Mouse (Mus musculus) kidney, adult 2 months (tissue): ENCODE data around the gene Kifc3. TPM values are rescaled to one million over a fixed set of nuclear protein-coding genes. Genes with fewer than 3 reads are reported as not detected.

ENCODE experiments used
- DNase-seq: peaks from one replicate; pipeline ENCODE4 v3.0.0; 2021
- H3K27ac ChIP-seq: fragments of 200-500 bp; 2 replicates; pipeline ENCODE4 v1.5.1; 2012; ENCODE audit warnings: low read depth, low read length, control low read depth, inconsistent platforms; ENCODE audit not compliant: insufficient read depth
- H3K27me3 ChIP-seq: fragments of 200-500 bp; replicated peaks from 2 replicates; pipeline ENCODE4 v1.6.1; 2012; ENCODE audit warnings: mild to moderate bottlenecking, moderate library complexity, low read length, inconsistent platforms; ENCODE audit not compliant: control insufficient read depth, insufficient read depth
- H3K36me3 ChIP-seq: fragments of 200-500 bp; 2 replicates; pipeline ENCODE4 v1.6.1; 2012; ENCODE audit warnings: mild to moderate bottlenecking, moderate library complexity, low read length, inconsistent platforms; ENCODE audit not compliant: control insufficient read depth, insufficient read depth
- H3K4me1 ChIP-seq: fragments of 200-500 bp; 2 replicates; pipeline ENCODE4 v1.6.1; 2011; ENCODE audit warnings: low read length; ENCODE audit not compliant: control insufficient read depth, insufficient read depth
- H3K4me3 ChIP-seq: fragments of 200-500 bp; 2 replicates; pipeline ENCODE4 v1.5.1; 2011; ENCODE audit warnings: mild to moderate bottlenecking, low read depth, low read length, control low read depth; ENCODE audit not compliant: insufficient read depth
- CTCF ChIP-seq: fragments of 200-500 bp; conservative IDR thresholded peaks from 2 replicates; pipeline ENCODE4 v1.5.1; 2011; ENCODE audit warnings: low read depth, mild to moderate bottlenecking, control low read depth, low read length, moderate library complexity, mixed read lengths; ENCODE audit not compliant: insufficient read depth, insufficient read length
- POLR2A ChIP-seq: fragments of 200-500 bp; IDR thresholded peaks from one replicate; pipeline ENCODE4 v1.6.1; 2011; ENCODE audit warnings: low read depth, low read length, control low read depth
- WGBS: fragments of 180-500 bp; shearing (Covaris S2); methylation state at CpG from one replicate; pipeline ENCODE4 v1.1.7; 2018; 5-methylcytosine and 5-hydroxymethylcytosine counted together
- polyA plus RNA-seq: library from polyadenylated mRNA; depleted of rRNA; stranded (reverse); fragments of >200 nt; gene quantifications from 2 replicates; pipeline ENCODE4 v1.2.3, GENCODE M21; 2012

The Kifc3 gene
- polyA plus RNA-seq, 1 experiment: 92.3 TPM

GRCm38 (mm10) chr8:95157145-95157544 lies 45.5 kb downstream of the Kifc3 start:
- no peaks in the 10 kb centered on the region for H3K36me3 ChIP-seq
- H3K4me3 ChIP-seq: no peak overlapping the region
- H3K4me1 ChIP-seq: peaks cover 35% of the 10 kb centered on the region
- DNase-seq: no peak
- 73% methylated on average over 3 of the region's 3 CpGs for WGBS
- no peak overlapping the region for H3K27ac ChIP-seq
- TF ChIP-seq POLR2A: no peak
- TF ChIP-seq CTCF: no peak
- H3K27me3 ChIP-seq: no peaks in the 10 kb centered on the region

DNA sequence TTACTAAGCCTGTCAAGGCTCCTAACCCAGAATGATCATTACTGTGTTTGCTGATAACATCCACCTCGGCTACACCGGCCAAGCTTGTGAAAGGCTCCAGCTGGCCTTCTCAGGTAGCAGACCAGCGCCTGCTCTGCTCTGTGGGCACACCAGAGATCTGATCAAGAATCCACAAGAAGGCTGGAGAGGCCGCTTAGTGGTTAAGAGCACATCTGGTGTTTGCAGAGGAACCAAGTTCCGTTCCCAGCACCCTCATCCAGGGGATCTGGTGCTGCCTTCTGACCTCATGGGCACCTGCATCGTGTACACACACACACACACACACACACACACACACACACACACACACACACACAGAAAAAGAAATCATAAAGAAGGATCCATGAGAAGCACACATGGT lies 46.5 kb downstream of the Kifc3 start:
- peaks cover 41% of the 10 kb centered on the region for H3K4me1 ChIP-seq
- no peaks in the 10 kb centered on the region for H3K27me3 ChIP-seq
- 0 out of 2 replicates have a peak overlapping the region, but pooled peaks have one; percentile 3 for H3K27ac ChIP-seq
- no peaks in the 10 kb centered on the region for H3K36me3 ChIP-seq
- WGBS: 89% methylated on average over 6 of the region's 6 CpGs
- no peak overlapping the region for H3K4me3 ChIP-seq
- TF ChIP-seq CTCF: no peak
- no peak for TF ChIP-seq POLR2A
- no peak for DNase-seq

GRCm38 (mm10) chr8:95155361-95155760 lies 47.3 kb downstream of the Kifc3 start:
- peak overlapping the region; percentile 30 for H3K27ac ChIP-seq
- 75% methylated on average over 5 of the region's 5 CpGs for WGBS
- TF ChIP-seq POLR2A: no peak
- no peak for TF ChIP-seq CTCF

DNA sequence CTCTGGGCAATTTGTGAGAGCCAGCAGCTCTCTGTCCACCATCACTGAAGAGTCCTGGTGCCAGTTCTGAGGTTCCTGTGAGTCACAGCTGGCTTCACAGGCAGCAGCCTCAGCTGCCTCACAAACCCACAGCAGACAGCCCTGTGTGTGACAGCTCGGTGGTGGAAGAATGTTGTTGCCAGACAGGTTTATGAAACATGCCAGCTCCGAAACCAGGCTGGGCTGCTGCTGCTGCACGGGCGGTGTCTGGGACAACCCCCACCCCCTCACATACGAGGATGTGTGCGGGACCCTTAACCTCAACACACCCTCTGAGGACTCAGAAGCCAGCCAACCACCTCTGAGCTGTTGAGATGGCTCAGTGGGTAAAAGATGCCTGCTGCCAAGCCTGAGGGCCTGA lies 48.0 kb downstream of the Kifc3 start:
- no peak overlapping the region; the same call in 1 of the 2 replicates for H3K27ac ChIP-seq
- H3K27me3 ChIP-seq: no peaks in the 10 kb centered on the region
- H3K36me3 ChIP-seq: no peaks in the 10 kb centered on the region
- 44% methylated on average over 6 of the region's 6 CpGs for WGBS
- H3K4me3 ChIP-seq: no peak overlapping the region
- TF ChIP-seq POLR2A (no peak), CTCF (no peak)
- no peak for DNase-seq
- H3K4me1 ChIP-seq: peaks cover 39% of the 10 kb centered on the region

More at GRCm38 (mm10) chr8:95155361-95155760, 47.3 kb downstream of the Kifc3 start:
- H3K27me3 ChIP-seq: no peaks in the 10 kb centered on the region
- H3K4me1 ChIP-seq: peaks cover 39% of the 10 kb centered on the region
- no peaks in the 10 kb centered on the region for H3K36me3 ChIP-seq
- no peak for DNase-seq
- no peak overlapping the region for H3K4me3 ChIP-seq

DNA sequence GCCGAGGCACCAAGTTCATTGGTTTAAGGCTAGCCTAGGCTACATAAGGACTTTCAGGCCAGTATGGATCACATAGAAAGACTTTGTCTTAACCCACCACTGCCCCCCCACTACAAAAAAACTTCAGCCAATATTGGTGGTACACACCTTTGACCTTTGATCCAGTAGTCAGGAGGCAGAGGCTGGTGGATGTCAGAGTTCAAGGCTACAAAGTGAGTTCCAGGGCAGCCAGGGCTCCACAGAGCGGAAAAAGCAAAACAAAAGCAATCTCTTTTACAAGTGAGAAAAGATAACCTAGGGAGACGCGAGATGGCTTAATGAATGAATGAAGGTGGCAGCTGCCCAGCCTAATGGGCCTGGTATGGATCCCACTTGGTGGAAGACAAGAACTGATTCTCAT lies 48.6 kb downstream of the Kifc3 start:
- peaks cover 36% of the 10 kb centered on the region for H3K4me1 ChIP-seq
- TF ChIP-seq POLR2A (no peak), CTCF (no peak)
- H3K27me3 ChIP-seq: no peaks in the 10 kb centered on the region
- H3K27ac ChIP-seq: no peak overlapping the region
- 55% methylated on average over 4 of the region's 4 CpGs for WGBS
- no peaks in the 10 kb centered on the region for H3K36me3 ChIP-seq
- no peak overlapping the region for H3K4me3 ChIP-seq
- peak; percentile 74 for DNase-seq

DNA sequence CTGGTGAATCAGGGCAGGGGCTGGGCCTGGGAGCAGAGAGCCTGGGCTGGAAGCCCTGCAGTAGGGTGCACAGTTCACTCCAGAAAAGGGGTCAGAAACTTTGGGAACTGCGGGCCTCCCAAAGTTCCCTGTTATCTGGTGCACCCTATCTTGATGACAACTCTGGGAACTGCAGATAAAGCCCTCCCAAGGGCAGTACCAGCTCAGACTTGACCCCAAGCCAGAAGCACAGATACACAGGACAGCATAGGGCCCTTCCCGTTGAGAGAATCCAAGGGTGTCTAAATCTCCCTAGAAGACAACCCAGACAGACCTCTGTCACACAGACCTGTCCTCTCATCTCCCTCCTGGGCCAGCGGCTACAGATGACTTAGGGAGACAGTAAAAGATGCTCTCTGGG lies 52.0 kb downstream of the Kifc3 start:
- no peak overlapping the region for H3K27ac ChIP-seq
- no peak for DNase-seq
- no peaks in the 10 kb centered on the region for H3K27me3 ChIP-seq
- H3K36me3 ChIP-seq: no peaks in the 10 kb centered on the region
- TF ChIP-seq POLR2A: no peak
- TF ChIP-seq CTCF: no peak
- no peak overlapping the region for H3K4me3 ChIP-seq
- peaks cover 28% of the 10 kb centered on the region for H3K4me1 ChIP-seq
- 90% methylated on average over 3 of the region's 3 CpGs for WGBS

GRCm38 (mm10) chr8:95149426-95149825 lies 53.2 kb downstream of the Kifc3 start:
- Histone ChIP-seq H3K36me3 (no peaks in the 10 kb centered on the region), H3K27me3 (no peaks in the 10 kb centered on the region), H3K27ac (no peak overlapping the region), H3K4me3 (no peak overlapping the region), H3K4me1 (peaks cover 29% of the 10 kb centered on the region)
- 49% methylated on average over 10 of the region's 10 CpGs for WGBS
- DNase-seq: peak; percentile 55
- TF ChIP-seq POLR2A (no peak), CTCF (no peak)

- Histone ChIP-seq H3K4me1 (peaks cover 39% of the 10 kb centered on the region), H3K4me3 (no peak overlapping the region), H3K27ac (no peak overlapping the region), H3K36me3 (no peaks in the 10 kb centered on the region), H3K27me3 (no peaks in the 10 kb centered on the region)
- no peak for DNase-seq
- WGBS: 90% methylated on average over 5 of the region's 5 CpGs
- TF ChIP-seq POLR2A (no peak), CTCF (no peak; the same call in 1 of the 2 replicates)
Observed at GRCm38 (mm10) chr8:95146846-95147245, 55.8 kb downstream of the Kifc3 start.
